Mouse (Mus musculus) forebrain, embryonic 14.5 days (tissue): ENCODE measurements around the gene Rhox2c. TPM values are rescaled to one million over a fixed set of nuclear protein-coding genes. Genes with fewer than 3 reads are reported as not detected.
"Not testable (repeated sequence)": the region's sequence is repeated elsewhere in the genome, so short reads cannot be mapped to it uniquely, and the experiment has no call there.

ENCODE experiments used
- ATAC-seq: fragments of 200-750 bp; cut with Nextera tagmentation; 2 replicates; pipeline ENCODE4 v1.8.0; 2017; ENCODE audit warnings: mild to moderate bottlenecking, moderate library complexity
- DNase-seq: peaks from one replicate; pipeline ENCODE4 v3.0.0-alpha.2; 2015; ENCODE audit warnings: low spot score
- H3K27ac ChIP-seq: fragments of 300-500 bp; sonication (generic); 2 replicates; pipeline ENCODE4 v1.5.1; 2014; ENCODE audit warnings: low read depth, mild to moderate bottlenecking, control low read depth, low read length, moderate library complexity
- H3K27me3 ChIP-seq: fragments of 300-500 bp; sonication (generic); replicated peaks from 2 replicates; pipeline ENCODE4 v1.6.1; 2014; ENCODE audit warnings: low read length, control low read depth, mixed read lengths; ENCODE audit not compliant: control insufficient read depth, insufficient read depth
- H3K36me3 ChIP-seq: fragments of 300-500 bp; sonication (generic); 2 replicates; pipeline ENCODE4 v1.6.1; 2014; ENCODE audit warnings: low read length, control low read depth; ENCODE audit not compliant: control insufficient read depth, insufficient read depth
- H3K4me1 ChIP-seq: fragments of 300-500 bp; sonication (generic); 2 replicates; pipeline ENCODE4 v1.6.1; 2014; ENCODE audit warnings: antibody characterized with exemption, low read length, control low read depth; ENCODE audit not compliant: control insufficient read depth, insufficient read depth
- H3K4me2 ChIP-seq: fragments of 300-500 bp; sonication (generic); 2 replicates; pipeline ENCODE4 v1.6.1; 2014; ENCODE audit warnings: mild to moderate bottlenecking, control low read depth, low read length
- H3K4me3 ChIP-seq: fragments of 300-500 bp; sonication (generic); 2 replicates; pipeline ENCODE4 v1.5.1; 2014; ENCODE audit warnings: low read depth, low read length, control low read depth
- H3K9ac ChIP-seq: fragments of 300-500 bp; sonication (generic); 2 replicates; pipeline ENCODE4 v1.6.1; 2014; ENCODE audit warnings: mild to moderate bottlenecking, low read length, control low read depth, moderate library complexity
- H3K9me3 ChIP-seq: fragments of 300-500 bp; sonication (generic); replicated peaks from 2 replicates; pipeline ENCODE4 v1.6.1; 2016; ENCODE audit warnings: low read length, control low read depth, mixed read lengths; ENCODE audit not compliant: control insufficient read depth
- WGBS: fragments of 180-500 bp; shearing (Covaris S2); extraction: QIAGEN DNeasy Blood & Tissue Kit; methylation state at CpG from one replicate; pipeline ENCODE4 v1.1.7; 2014; 5-methylcytosine and 5-hydroxymethylcytosine counted together
- polyA plus RNA-seq: library from polyadenylated mRNA; unstranded; fragments of >200 nt; fragmentation: Nextera tagmentation; extraction: Ambion mirVana; gene quantifications from 2 replicates; pipeline ENCODE4 v1.2.1, GENCODE M21; 2014

Gene Rhox2c
- polyA plus RNA-seq: not detected in 2 replicates

DNA sequence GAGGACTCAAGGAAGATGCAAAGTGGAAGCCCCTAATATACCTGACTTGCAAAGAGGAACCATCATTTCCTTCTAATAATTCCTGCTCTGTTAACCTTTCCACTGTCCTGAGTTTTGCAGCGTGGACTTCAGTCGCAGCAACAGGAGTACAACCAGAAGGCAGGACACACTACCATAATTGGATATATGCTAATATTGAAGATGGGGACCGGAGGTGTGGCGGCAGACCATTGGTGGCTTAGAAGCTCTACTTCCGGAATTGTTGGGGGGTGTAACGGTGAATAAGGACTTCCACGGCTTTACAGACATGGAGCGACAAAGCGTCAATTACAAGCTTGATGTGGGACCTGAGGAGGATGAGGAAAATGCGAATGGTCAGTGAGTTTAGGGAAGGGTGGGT is at the start of gene Rhox2c:
TSS of gene Rhox2c (plus strand) at position 301 of the 400 bp plus-strand sequence.
- WGBS: 94% methylated on average over 7 of the region's 10 CpGs
- not testable (repeated sequence) for H3K36me3 ChIP-seq, H3K27ac ChIP-seq, DNase-seq, H3K27me3 ChIP-seq, H3K9me3 ChIP-seq, ATAC-seq, H3K4me1 ChIP-seq, H3K4me2 ChIP-seq, H3K9ac ChIP-seq, H3K4me3 ChIP-seq

DNA sequence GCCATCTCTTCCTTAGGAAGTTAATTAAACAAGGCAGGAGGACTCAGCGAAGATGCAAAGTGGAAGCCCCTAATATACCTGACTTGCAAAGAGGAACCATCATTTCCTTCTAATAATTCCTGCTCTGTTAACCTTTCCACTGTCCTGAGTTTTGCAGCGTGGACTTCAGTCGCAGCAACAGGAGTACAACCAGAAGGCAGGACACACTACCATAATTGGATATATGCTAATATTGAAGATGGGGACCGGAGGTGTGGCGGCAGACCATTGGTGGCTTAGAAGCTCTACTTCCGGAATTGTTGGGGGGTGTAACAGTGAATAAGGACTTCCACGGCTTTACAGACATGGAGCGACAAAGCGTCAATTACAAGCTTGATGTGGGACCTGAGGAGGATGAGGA is 41.7 kb upstream of the Rhox2c start, which contains the start of gene Rhox2b:
TSS of gene Rhox2b (plus strand) at position 301 of the 400 bp plus-strand sequence.
- not testable (repeated sequence) for H3K9me3 ChIP-seq, H3K4me2 ChIP-seq, H3K27me3 ChIP-seq, H3K36me3 ChIP-seq, DNase-seq, H3K9ac ChIP-seq, ATAC-seq, H3K4me1 ChIP-seq, H3K27ac ChIP-seq, H3K4me3 ChIP-seq
- WGBS: no CpG with 5 or more reads among the region's 9 CpGs

DNA sequence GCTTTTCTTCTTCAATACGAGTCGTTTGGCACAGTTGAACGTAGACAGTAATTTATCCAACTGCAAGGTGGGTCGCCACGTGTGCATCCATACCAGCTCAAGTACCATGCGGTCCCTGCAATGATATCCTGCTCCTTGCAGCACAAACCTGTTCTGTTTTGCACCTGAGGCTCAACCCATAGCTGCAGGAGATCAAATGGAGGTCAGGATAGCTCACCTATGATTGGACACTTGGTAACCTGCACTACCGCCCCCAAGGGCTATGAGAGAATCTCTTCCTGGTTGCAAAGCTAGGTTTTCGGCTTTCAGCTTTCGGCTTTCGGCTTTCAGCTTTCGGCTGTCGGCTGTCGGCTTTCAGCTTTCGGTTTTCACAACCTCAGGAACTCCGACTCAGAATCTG is 21.3 kb upstream of the Rhox2c start, which contains the start of gene Rhox4b:
TSS of gene Rhox4b (plus strand) at position 301 of the 400 bp plus-strand sequence.
- H3K9ac ChIP-seq, H3K4me1 ChIP-seq, H3K27ac ChIP-seq, DNase-seq, H3K36me3 ChIP-seq, H3K27me3 ChIP-seq, H3K9me3 ChIP-seq, ATAC-seq, H3K4me3 ChIP-seq, H3K4me2 ChIP-seq: not testable (repeated sequence)
- WGBS: 94% methylated on average over 14 of the region's 15 CpGs

GRCm38 (mm10) chrX:37458285-37458684 is 4.8 kb downstream of the Rhox2c start, which contains the start of gene Rhox3c:
Gene Rhox3c (plus strand): TSS chrX:37458585.
- not testable (repeated sequence) for H3K27me3 ChIP-seq, H3K27ac ChIP-seq, H3K9ac ChIP-seq, ATAC-seq, DNase-seq, H3K36me3 ChIP-seq, H3K4me3 ChIP-seq, H3K9me3 ChIP-seq, H3K4me2 ChIP-seq, H3K4me1 ChIP-seq
- 92% methylated on average over 3 of the region's 4 CpGs for whole genome bisulfite sequencing

DNA sequence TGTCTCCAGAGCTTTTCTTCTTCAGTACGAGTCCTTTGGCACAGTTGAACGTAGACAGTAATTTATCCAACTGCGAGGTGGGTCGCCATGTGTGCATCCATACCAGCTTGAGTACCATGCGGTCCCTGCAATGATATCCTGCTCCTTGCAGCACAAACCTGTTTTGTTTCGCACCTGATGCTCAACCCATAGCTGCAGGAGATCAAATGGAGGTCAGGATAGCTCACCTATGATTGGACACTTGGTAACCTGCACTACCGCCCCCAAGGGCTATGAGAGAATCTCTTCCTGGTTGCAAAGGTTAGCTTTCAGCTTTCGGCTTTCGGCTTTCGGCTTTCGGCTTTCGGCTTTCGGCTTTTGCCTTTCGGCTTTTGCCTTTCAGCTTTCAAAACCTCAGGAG is 26.6 kb downstream of the Rhox2c start, which contains the start of gene Rhox4c:
TSS of gene Rhox4c (plus strand) at position 301 of the 400 bp plus-strand sequence.
- not testable (repeated sequence) for H3K4me1 ChIP-seq, H3K27me3 ChIP-seq, H3K36me3 ChIP-seq, DNase-seq, H3K9me3 ChIP-seq, H3K4me3 ChIP-seq, H3K9ac ChIP-seq, H3K27ac ChIP-seq, ATAC-seq, H3K4me2 ChIP-seq
- 92% methylated on average over 14 of the region's 14 CpGs for whole genome bisulfite sequencing

GRCm38 (mm10) chrX:37514059-37514458 is 60.6 kb downstream of the Rhox2c start, which contains the start of gene Rhox4d:
Gene Rhox4d (plus strand): TSS chrX:37514359.
- not testable (repeated sequence) for ATAC-seq, DNase-seq, H3K4me2 ChIP-seq

More at GRCm38 (mm10) chrX:37514059-37514458, 60.6 kb downstream of the Rhox2c start, which contains the start of gene Rhox4d:
- not testable (repeated sequence) for H3K4me3 ChIP-seq, H3K27me3 ChIP-seq, H3K4me1 ChIP-seq, H3K36me3 ChIP-seq, H3K9ac ChIP-seq, H3K9me3 ChIP-seq, H3K27ac ChIP-seq
- 95% methylated on average over 14 of the region's 18 CpGs for WGBS

Other genes with a start within 250 kb of the Rhox2c start
- not detected in 2 replicates for gene Gm9, start 242.6 kb upstream of the Rhox2c start, polyA plus RNA-seq
- not detected in 2 replicates for gene Rhox1, start 231.4 kb upstream of the Rhox2c start, polyA plus RNA-seq
- gene Rhox2a, start 208.7 kb upstream of the Rhox2c start, polyA plus RNA-seq: not detected in 2 replicates
- gene Rhox3a, start 203.8 kb upstream of the Rhox2c start, polyA plus RNA-seq: not detected in 2 replicates
- gene Rhox4a, start 188.3 kb upstream of the Rhox2c start, polyA plus RNA-seq: not detected in 2 replicates
- gene Rhox3a2, start 73.7 kb upstream of the Rhox2c start, polyA plus RNA-seq: not detected in 2 replicates
- not detected in 2 replicates for gene Rhox4a2, start 62.8 kb upstream of the Rhox2c start, polyA plus RNA-seq
- gene Rhox2b, start 41.6 kb upstream of the Rhox2c start, polyA plus RNA-seq: not detected in 2 replicates
- gene Rhox4b, start 21.2 kb upstream of the Rhox2c start, polyA plus RNA-seq: not detected in 2 replicates
- not detected in 2 replicates for gene Rhox3c, start 4.9 kb downstream of the Rhox2c start, polyA plus RNA-seq
- gene Rhox4c, start 26.7 kb downstream of the Rhox2c start, polyA plus RNA-seq: not detected in 2 replicates
- not detected in 2 replicates for gene Rhox2d, start 39.7 kb downstream of the Rhox2c start, polyA plus RNA-seq
- not detected in 2 replicates for gene Rhox4d, start 60.7 kb downstream of the Rhox2c start, polyA plus RNA-seq
- gene Rhox2e, start 76.8 kb downstream of the Rhox2c start, polyA plus RNA-seq: not detected in 2 replicates
- not detected in 2 replicates for gene Rhox3e, start 88.3 kb downstream of the Rhox2c start, polyA plus RNA-seq
- not detected in 2 replicates for gene Rhox4e, start 103.7 kb downstream of the Rhox2c start, polyA plus RNA-seq
- not detected in 2 replicates for gene Rhox2f, start 117.7 kb downstream of the Rhox2c start, polyA plus RNA-seq
- not detected in 2 replicates for gene Rhox3f, start 127.3 kb downstream of the Rhox2c start, polyA plus RNA-seq
- not detected in 2 replicates for gene Rhox4f, start 154.0 kb downstream of the Rhox2c start, polyA plus RNA-seq
- gene Rhox3g, start 174.9 kb downstream of the Rhox2c start, polyA plus RNA-seq: not detected in 2 replicates
- not detected in 2 replicates for gene Rhox2g, start 189.8 kb downstream of the Rhox2c start, polyA plus RNA-seq
- not detected in 2 replicates for gene Rhox4g, start 197.6 kb downstream of the Rhox2c start, polyA plus RNA-seq
- gene Rhox3h, start 215.1 kb downstream of the Rhox2c start, polyA plus RNA-seq: not detected in 2 replicates
- gene Rhox2h, start 219.6 kb downstream of the Rhox2c start, polyA plus RNA-seq: not detected in 2 replicates